In genomic region chr11:40599956-40600772, GRCm38 (mm10) we compare ENCODE assay signal across 7 mouse cellular contexts.
DNase-seq lines count a peak whose midpoint lies in the region; ATAC-seq and TF ChIP-seq lines count a peak whose summit lies in the region.

No protein-coding gene starts in this region.

- H3K4me3 ChIP-seq in thymus, adult 2 months (ENCODE audit: control insufficient read depth, insufficient read depth, low read length), result no peak overlapping the region
- H3K4me3 ChIP-seq in forebrain, embryonic 11.5 days (ENCODE audit: low read depth, low read length), result no peak overlapping the region
- no peak overlapping the region for H3K4me3 ChIP-seq in limb, embryonic 15.5 days
- H3K4me3 ChIP-seq in neural tube, embryonic 12.5 days, result no peak overlapping the region

- H3K9ac ChIP-seq in forebrain, embryonic 11.5 days (ENCODE audit: low read length), result no peak overlapping the region
- no peak overlapping the region for H3K9ac ChIP-seq in limb, embryonic 15.5 days
- no peak overlapping the region for H3K9ac ChIP-seq in neural tube, embryonic 12.5 days

- no peak; the same call in 1 of the 2 replicates for ATAC-seq in forebrain, embryonic 11.5 days (replicated peaks; ENCODE audit: low FRiP score)
- no peak for ATAC-seq in limb, embryonic 15.5 days (ENCODE audit: insufficient number of reproducible peaks, low FRiP score, low TSS enrichment, low read depth)
- no peak; the same call in 1 of the 2 replicates for ATAC-seq in neural tube, embryonic 12.5 days (ENCODE audit: low FRiP score, low read depth)

- peak; percentile 4 for DNase-seq in thymus, postnatal 14 days
- no peak for DNase-seq in thymus, adult 2 months
- peak; percentile 19 for DNase-seq in c-Kit-positive CD71-negative TER-119-negative erythroid progenitor cells, embryonic 14.5 days (ENCODE audit: low read depth)
- peak; percentile 65 for DNase-seq in forebrain, embryonic 11.5 days (ENCODE audit: low spot score)
- no peak for DNase-seq in spleen, postnatal 14 days (ENCODE audit: low spot score in 2 of 2)

- H3K4me2 ChIP-seq in forebrain, embryonic 11.5 days (ENCODE audit: low read depth, low read length, severe bottlenecking), result no peak overlapping the region
- peak overlapping the region; percentile 24; the same call in 1 of the 2 replicates for H3K4me2 ChIP-seq in limb, embryonic 15.5 days
- peak overlapping the region; percentile 25; the same call in 1 of the 2 replicates for H3K4me2 ChIP-seq in neural tube, embryonic 12.5 days (replicated peaks)

- H3K4me1 ChIP-seq in thymus, adult 2 months (replicated peaks; ENCODE audit: control insufficient read depth, insufficient read depth, low read length), result no peaks in the 10 kb centered on the region
- peaks cover 4% of the 10 kb centered on the region for H3K4me1 ChIP-seq in forebrain, embryonic 11.5 days (replicated peaks; ENCODE audit: control insufficient read depth, insufficient read depth, low read length)
- peaks cover 9% of the 10 kb centered on the region; the same call in 1 of the 2 replicates for H3K4me1 ChIP-seq in limb, embryonic 15.5 days
- H3K4me1 ChIP-seq in neural tube, embryonic 12.5 days, result peaks cover 16% of the 10 kb centered on the region; the same call in 1 of the 2 replicates

- H3K27ac ChIP-seq in thymus, adult 2 months (ENCODE audit: control insufficient read depth, insufficient read depth, low read length), result no peak overlapping the region
- H3K27ac ChIP-seq in forebrain, embryonic 11.5 days (ENCODE audit: low read depth, low read length), result no peak overlapping the region
- H3K27ac ChIP-seq in limb, embryonic 15.5 days, result no peak overlapping the region
- H3K27ac ChIP-seq in neural tube, embryonic 12.5 days, result no peak overlapping the region

- no peaks in the 10 kb centered on the region for H3K27me3 ChIP-seq in thymus, adult 2 months (ENCODE audit: control insufficient read depth, insufficient read depth, low read length)
- no peaks in the 10 kb centered on the region for H3K27me3 ChIP-seq in forebrain, embryonic 11.5 days (ENCODE audit: control insufficient read depth, insufficient read depth, low read length)
- no peaks in the 10 kb centered on the region for H3K27me3 ChIP-seq in limb, embryonic 15.5 days
- H3K27me3 ChIP-seq in neural tube, embryonic 12.5 days (replicated peaks), result no peaks in the 10 kb centered on the region

- no peak for TF ChIP-seq POLR2A in thymus, adult 2 months (IDR thresholded peaks at IDR 0.05; ENCODE audit: control insufficient read depth, extremely low read depth, insufficient read depth, low read length, poor library complexity)

- no peaks in the 10 kb centered on the region for H3K36me3 ChIP-seq in thymus, adult 2 months (ENCODE audit: control insufficient read depth, insufficient read depth, low read length)
- no peaks in the 10 kb centered on the region for H3K36me3 ChIP-seq in forebrain, embryonic 11.5 days (ENCODE audit: control insufficient read depth, insufficient read depth, low read length)
- no peaks in the 10 kb centered on the region for H3K36me3 ChIP-seq in limb, embryonic 15.5 days
- no peaks in the 10 kb centered on the region for H3K36me3 ChIP-seq in neural tube, embryonic 12.5 days

- H3K9me3 ChIP-seq in forebrain, embryonic 11.5 days (ENCODE audit: control insufficient read depth, low read length), result no peaks in the 10 kb centered on the region
- no peaks in the 10 kb centered on the region for H3K9me3 ChIP-seq in limb, embryonic 15.5 days
- H3K9me3 ChIP-seq in neural tube, embryonic 12.5 days, result no peaks in the 10 kb centered on the region

- no peak for TF ChIP-seq CTCF in thymus, adult 2 months (IDR thresholded peaks at IDR 0.05; ENCODE audit: borderline replicate concordance, control insufficient read depth, extremely low read depth, insufficient read depth, low read length, poor library complexity)

- 10% methylated on average over 15 of the region's 15 CpGs for WGBS in thymus, adult 2 months
- 11% methylated on average over 15 of the region's 15 CpGs for WGBS in forebrain, embryonic 11.5 days
- 9% methylated on average over 15 of the region's 15 CpGs for WGBS in limb, embryonic 15.5 days
- WGBS in neural tube, embryonic 12.5 days, result 11% methylated on average over 15 of the region's 15 CpGs

Comparison
In these comparisons a context has a peak if more than half of its experiments do, and no peak if none do; other contexts are left out.
1. DNase-seq: peak in thymus, postnatal 14 days (single experiment), c-Kit-positive CD71-negative TER-119-negative erythroid progenitor cells, embryonic 14.5 days (single experiment) and forebrain, embryonic 11.5 days (single experiment); none in thymus, adult 2 months (single experiment) and spleen, postnatal 14 days (0 of 2).